In the genomic region with DNA sequence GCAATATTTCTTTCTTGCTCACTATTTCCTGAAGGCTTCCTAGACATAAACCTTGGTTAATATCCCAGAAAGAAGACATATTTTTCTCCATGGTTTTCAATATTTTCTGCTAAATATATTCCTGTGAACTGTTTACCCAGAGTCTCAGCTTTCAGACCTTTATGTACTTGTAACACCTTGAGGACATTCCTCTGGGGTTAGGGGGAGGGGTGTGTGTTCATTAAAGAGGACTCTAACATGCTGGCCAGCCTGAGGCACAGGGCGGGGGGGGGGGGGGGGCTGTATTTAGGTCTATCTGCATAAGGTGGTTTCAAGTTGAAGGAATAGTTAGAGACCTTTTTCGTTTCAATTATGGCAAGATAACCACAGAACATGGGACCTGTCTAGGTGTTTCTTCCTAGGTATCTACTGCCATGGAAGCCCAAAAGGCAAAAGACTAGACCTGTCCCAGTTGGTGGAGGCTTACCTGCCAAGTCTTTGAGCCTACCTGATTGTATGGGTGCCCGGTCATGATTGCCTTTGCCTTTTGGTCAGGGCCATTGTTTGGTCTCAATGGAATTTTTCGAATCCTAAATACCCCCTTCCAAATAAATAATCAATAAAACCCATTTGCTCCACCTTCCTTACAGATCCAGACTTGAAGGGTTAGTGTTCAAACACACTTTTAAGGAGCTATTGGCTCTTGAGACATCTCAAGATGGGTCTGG, we compare ENCODE assay signal across 8 mouse cellular contexts. TPM values are rescaled to one million over a fixed set of nuclear protein-coding genes. Genes with fewer than 3 reads are reported as not detected.
DNase-seq lines count a peak whose midpoint lies in the region; ATAC-seq and TF ChIP-seq lines count a peak whose summit lies in the region.

No protein-coding gene starts in this region.

- peak; percentile 58 for DNase-seq in cerebellum, adult 9-11 months
- DNase-seq in cerebellum, adult 18-20 months: no peak
- DNase-seq in neural tube, embryonic 11.5 days (ENCODE audit: low spot score): no peak
- DNase-seq in neural tube, embryonic 10.5 days (ENCODE audit: extremely low spot score, low spot score): no peak
- no peak for DNase-seq in limb, embryonic 14.5 days (ENCODE audit: low spot score)
- DNase-seq in right cerebral cortex, postnatal 25 days: no peak
- no peak for DNase-seq in urinary bladder, adult 18-20 months (ENCODE audit: low spot score in 2 of 2)

- peaks cover 66% of the 10 kb centered on the region for H3K4me1 ChIP-seq in neural tube, embryonic 11.5 days (ENCODE audit: control insufficient read depth, insufficient read depth, low read length)
- peaks cover 89% of the 10 kb centered on the region for H3K4me1 ChIP-seq in limb, embryonic 14.5 days (ENCODE audit: control insufficient read depth, insufficient read depth, low read length)
- peaks cover 83% of the 10 kb centered on the region for H3K4me1 ChIP-seq in stomach, embryonic 15.5 days

- no peaks in the 10 kb centered on the region for H3K27me3 ChIP-seq in neural tube, embryonic 11.5 days (ENCODE audit: control insufficient read depth, insufficient read depth, low read length)
- no peaks in the 10 kb centered on the region for H3K27me3 ChIP-seq in limb, embryonic 14.5 days (ENCODE audit: control insufficient read depth, insufficient read depth, low read length)
- no peaks in the 10 kb centered on the region for H3K27me3 ChIP-seq in stomach, embryonic 15.5 days (replicated peaks)

- H3K36me3 ChIP-seq in neural tube, embryonic 11.5 days (ENCODE audit: control insufficient read depth, insufficient read depth, low read length): no peaks in the 10 kb centered on the region
- H3K36me3 ChIP-seq in limb, embryonic 14.5 days (ENCODE audit: control insufficient read depth, insufficient read depth, low read length): no peaks in the 10 kb centered on the region
- H3K36me3 ChIP-seq in stomach, embryonic 15.5 days: no peaks in the 10 kb centered on the region

- H3K4me2 ChIP-seq in neural tube, embryonic 11.5 days (ENCODE audit: low read depth): peak overlapping the region; percentile 47
- H3K4me2 ChIP-seq in limb, embryonic 14.5 days (replicated peaks; ENCODE audit: low read depth, low read length, severe bottlenecking): peak overlapping the region; percentile 52
- peak overlapping the region; percentile 54 for H3K4me2 ChIP-seq in stomach, embryonic 15.5 days

- peak overlapping the region; percentile 85 for H3K27ac ChIP-seq in neural tube, embryonic 11.5 days (ENCODE audit: low read depth, low read length)
- H3K27ac ChIP-seq in limb, embryonic 14.5 days (replicated peaks; ENCODE audit: low read depth, low read length): peak overlapping the region; percentile 91
- H3K27ac ChIP-seq in stomach, embryonic 15.5 days: peak overlapping the region; percentile 94

- no peak overlapping the region for H3K4me3 ChIP-seq in neural tube, embryonic 11.5 days (ENCODE audit: low read depth, low read length)
- H3K4me3 ChIP-seq in limb, embryonic 14.5 days (replicated peaks; ENCODE audit: low read length): peak overlapping the region; percentile 28; the same call in 1 of the 2 replicates
- H3K4me3 ChIP-seq in stomach, embryonic 15.5 days (replicated peaks): no peak overlapping the region

- WGBS in neural tube, embryonic 11.5 days: 57% methylated on average over 4 of the region's 4 CpGs
- 24% methylated on average over 4 of the region's 4 CpGs for WGBS in limb, embryonic 14.5 days
- 39% methylated on average over 4 of the region's 4 CpGs for WGBS in stomach, embryonic 15.5 days

- no peaks in the 10 kb centered on the region for H3K9me3 ChIP-seq in neural tube, embryonic 11.5 days (ENCODE audit: control insufficient read depth, low read length)
- no peaks in the 10 kb centered on the region for H3K9me3 ChIP-seq in limb, embryonic 14.5 days (ENCODE audit: control insufficient read depth, low read length)
- H3K9me3 ChIP-seq in stomach, embryonic 15.5 days: no peaks in the 10 kb centered on the region

- no peak for TF ChIP-seq POLR2A in limb, embryonic 14.5 days (IDR thresholded peaks at IDR 0.05; ENCODE audit: borderline replicate concordance, extremely low read depth, insufficient read depth, insufficient read length)

- ATAC-seq in neural tube, embryonic 11.5 days (ENCODE audit: insufficient read depth, low FRiP score, low TSS enrichment): no peak
- no peak for ATAC-seq in limb, embryonic 14.5 days (ENCODE audit: low FRiP score, low read depth)
- no peak for ATAC-seq in stomach, embryonic 15.5 days (ENCODE audit: insufficient read depth, low FRiP score, low read depth)

- no peak overlapping the region for H3K9ac ChIP-seq in neural tube, embryonic 11.5 days (ENCODE audit: low read length)
- H3K9ac ChIP-seq in limb, embryonic 14.5 days (ENCODE audit: low read depth, low read length, severe bottlenecking): no peak overlapping the region
- no peak overlapping the region for H3K9ac ChIP-seq in stomach, embryonic 15.5 days

RNA-seq across cellular contexts. Expression of a gene that starts 11.3 kb away (rescaled TPM):
- 19.4 and 20.6 TPM in 2 replicates for polyA plus RNA-seq in neural tube, embryonic 11.5 days (2014; fragmentation: Nextera tagmentation; extraction: Ambion mirVana)
- polyA plus RNA-seq in limb, embryonic 14.5 days (2012; rRNA removed): 37.1 and 50.8 TPM in 2 replicates
- 33.9 and 37.0 TPM in 2 replicates for polyA plus RNA-seq in limb, embryonic 14.5 days (2014; fragmentation: Nextera tagmentation; extraction: Ambion mirVana)
- 28.4 and 29.3 TPM in 2 replicates for polyA plus RNA-seq in stomach, embryonic 15.5 days (2015; fragmentation: Nextera tagmentation; extraction: Ambion mirVana)

RNA-seq across cellular contexts. Expression of a gene that starts 51.0 kb away (rescaled TPM):
- polyA plus RNA-seq in neural tube, embryonic 11.5 days (2014; fragmentation: Nextera tagmentation; extraction: Ambion mirVana): 40.1 and 42.8 TPM in 2 replicates
- 31.3 and 40.7 TPM in 2 replicates for polyA plus RNA-seq in limb, embryonic 14.5 days (2012; rRNA removed)
- 20.0 and 21.4 TPM in 2 replicates for polyA plus RNA-seq in limb, embryonic 14.5 days (2014; fragmentation: Nextera tagmentation; extraction: Ambion mirVana)
- polyA plus RNA-seq in stomach, embryonic 15.5 days (2015; fragmentation: Nextera tagmentation; extraction: Ambion mirVana): 15.4 and 15.7 TPM in 2 replicates
